Mouse (Mus musculus) heart, postnatal 0 days (tissue): ENCODE measurements at regions not wholly inside any gene's neighbourhood (a gene's known extent, or its start where the extent isn't known, plus 50 kb on each side); places are given as distances from the start of the nearest gene placed in this dataset.

Experiments
- ATAC-seq: fragments of 200-750 bp; cut with Nextera tagmentation; 2 replicates; pipeline ENCODE4 v1.8.0; 2017; ENCODE audit warnings: low read depth, moderate number of reproducible peaks, moderate library complexity; ENCODE audit not compliant: insufficient read depth
- DNase-seq: peaks from one replicate; pipeline ENCODE4 v3.0.0-alpha.2; 2016; ENCODE audit warnings: low spot score
- H3K27ac ChIP-seq: fragments of 300-500 bp; sonication (generic); 2 replicates; pipeline ENCODE4 v1.5.1; 2014; ENCODE audit warnings: low read depth, mild to moderate bottlenecking
- H3K27me3 ChIP-seq: fragments of 300-500 bp; sonication (generic); 2 replicates; pipeline ENCODE4 v1.6.1; 2014; ENCODE audit warnings: low read length, mixed read lengths; ENCODE audit not compliant: control insufficient read depth, insufficient read depth
- H3K36me3 ChIP-seq: fragments of 300-500 bp; sonication (generic); replicated peaks from 2 replicates; pipeline ENCODE4 v1.6.1; 2014; ENCODE audit warnings: low read length, mixed read lengths; ENCODE audit not compliant: control insufficient read depth, insufficient read depth
- H3K4me1 ChIP-seq: fragments of 300-500 bp; sonication (generic); 2 replicates; pipeline ENCODE4 v1.6.1; 2014; ENCODE audit warnings: antibody characterized with exemption; ENCODE audit not compliant: control insufficient read depth, insufficient read depth
- H3K4me2 ChIP-seq: fragments of 300-500 bp; sonication (generic); 2 replicates; pipeline ENCODE4 v1.6.1; 2014; ENCODE audit warnings: low read depth, mild to moderate bottlenecking, low read length, moderate library complexity
- H3K4me3 ChIP-seq: fragments of 300-500 bp; sonication (generic); 2 replicates; pipeline ENCODE4 v1.5.1; 2014; ENCODE audit warnings: low read depth, low read length
- H3K9ac ChIP-seq: fragments of 300-500 bp; sonication (generic); replicated peaks from 2 replicates; pipeline ENCODE4 v1.6.1; 2014; ENCODE audit warnings: low read depth, low read length, mixed read lengths
- H3K9me3 ChIP-seq: fragments of 300-500 bp; sonication (generic); replicated peaks from 2 replicates; pipeline ENCODE4 v1.6.1; 2016; ENCODE audit warnings: low read length; ENCODE audit not compliant: control insufficient read depth
- CTCF ChIP-seq: IDR thresholded peaks from 2 replicates; pipeline ENCODE4 v1.5.1; 2016; ENCODE audit warnings: antibody characterized with exemption, control low read depth, low read depth
- EP300 ChIP-seq: IDR thresholded peaks from 2 replicates; pipeline ENCODE4 v1.6.1; 2016; ENCODE audit warnings: antibody characterized with exemption, low read depth
- WGBS: fragments of 180-500 bp; shearing (Covaris S2); extraction: QIAGEN DNeasy Blood & Tissue Kit; methylation state at CpG from one replicate; pipeline ENCODE4 v1.1.7; 2014; 5-methylcytosine and 5-hydroxymethylcytosine counted together

GRCm38 (mm10) chr1:105900158-105900557, 90.0 kb upstream of the Zcchc2 start:
- WGBS = 74% methylated on average over 5 of the region's 5 CpGs
- ATAC-seq (no peak), DNase-seq (no peak)
- Histone ChIP-seq H3K4me3 (no peak overlapping the region), H3K27ac (no peak overlapping the region), H3K9ac (no peak overlapping the region), H3K4me2 (no peak overlapping the region), H3K4me1 (no peaks in the 10 kb centered on the region), H3K9me3 (no peaks in the 10 kb centered on the region), H3K36me3 (no peaks in the 10 kb centered on the region), H3K27me3 (no peaks in the 10 kb centered on the region)
- TF ChIP-seq EP300 (no peak), CTCF (no peak)

- Histone ChIP-seq H3K9ac (no peak overlapping the region), H3K4me3 (no peak overlapping the region), H3K9me3 (no peaks in the 10 kb centered on the region), H3K36me3 (no peaks in the 10 kb centered on the region), H3K4me1 (peaks cover under 1% of the 10 kb centered on the region), H3K4me2 (no peak overlapping the region), H3K27ac (no peak overlapping the region), H3K27me3 (no peaks in the 10 kb centered on the region)
- ATAC-seq (no peak), DNase-seq (no peak)
- TF ChIP-seq EP300 (no peak), CTCF (no peak)
- WGBS = 70% methylated on average over 7 of the region's 7 CpGs
Observed at GRCm38 (mm10) chr1:105900920-105901319, 89.3 kb upstream of the Zcchc2 start.

DNA sequence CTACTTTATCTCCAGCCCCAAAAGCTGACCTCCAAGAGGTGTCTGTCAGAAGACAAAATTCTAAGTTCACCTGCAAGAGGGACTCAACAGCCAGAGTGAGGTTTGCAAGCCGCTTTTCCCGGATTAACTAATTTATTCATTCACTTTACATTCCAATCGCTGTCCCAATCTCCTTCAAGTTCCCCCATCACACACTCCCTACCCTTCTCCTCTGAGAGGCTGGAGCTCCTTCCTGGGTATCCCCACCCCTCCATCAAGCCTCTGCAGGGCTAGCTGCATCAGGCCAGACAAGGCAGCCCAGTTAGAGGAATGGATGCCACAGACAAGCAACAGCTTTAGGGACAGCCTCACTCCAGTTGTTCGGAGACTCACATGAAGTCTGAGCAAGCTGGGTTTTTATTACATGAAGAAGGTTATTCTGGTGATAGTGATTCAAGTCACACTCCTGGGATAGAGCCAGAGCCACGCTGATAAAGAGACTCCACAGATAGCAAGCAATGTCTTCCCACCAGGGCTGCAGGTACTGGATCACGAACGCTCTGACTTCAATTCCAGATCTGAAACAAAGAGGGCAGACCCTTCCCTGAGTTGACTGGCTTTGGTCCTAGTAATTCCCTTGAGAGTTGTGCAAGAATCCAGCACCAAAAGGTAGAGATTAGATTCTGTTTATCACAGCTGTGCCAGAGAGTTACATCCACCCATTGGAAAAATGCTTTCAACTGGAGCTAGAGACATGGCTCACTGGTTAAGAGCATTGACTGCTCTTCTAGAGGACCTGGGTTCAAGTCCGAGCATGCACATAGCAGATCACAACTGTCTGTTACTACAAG, 86.7 kb upstream of the Zcchc2 start:
- H3K9ac ChIP-seq = no peak overlapping the region
- TF ChIP-seq EP300 = no peak
- TF ChIP-seq CTCF = no peak
- H3K27me3 ChIP-seq = no peaks in the 10 kb centered on the region
- DNase-seq (no peak), ATAC-seq (no peak)
- no peak overlapping the region for H3K4me2 ChIP-seq
- H3K27ac ChIP-seq = no peak overlapping the region
- no peaks in the 10 kb centered on the region for H3K9me3 ChIP-seq
- H3K4me1 ChIP-seq = peaks cover 22% of the 10 kb centered on the region
- H3K4me3 ChIP-seq = no peak overlapping the region
- no peaks in the 10 kb centered on the region for H3K36me3 ChIP-seq
- WGBS = 62% methylated on average over 8 of the region's 8 CpGs

DNA sequence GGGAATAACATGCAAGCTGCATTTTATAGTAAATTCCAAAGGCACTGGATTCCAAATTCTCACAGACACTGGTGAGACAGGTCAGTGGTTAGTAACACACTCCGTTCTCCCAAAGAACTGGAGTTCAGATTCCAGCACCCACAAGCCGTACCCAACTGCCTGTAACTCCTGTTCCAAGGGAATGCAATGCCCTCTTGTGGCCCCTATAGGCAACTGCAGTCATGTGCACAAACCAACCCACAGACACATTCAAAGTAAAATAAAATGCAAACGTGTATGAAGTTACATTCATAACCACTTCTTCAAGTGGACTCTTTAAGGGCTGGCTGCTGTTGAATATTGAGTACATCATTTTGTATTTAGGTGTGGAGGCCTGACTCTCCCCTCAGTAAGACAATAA, 85.5 kb upstream of the Zcchc2 start:
- H3K4me2 ChIP-seq = no peak overlapping the region
- H3K9me3 ChIP-seq = no peaks in the 10 kb centered on the region
- H3K4me1 ChIP-seq = peaks cover 23% of the 10 kb centered on the region
- TF ChIP-seq CTCF = peak; percentile 25; the same call in 1 of the 2 replicates
- TF ChIP-seq EP300 = no peak
- no peaks in the 10 kb centered on the region for H3K27me3 ChIP-seq
- H3K4me3 ChIP-seq = no peak overlapping the region
- ATAC-seq = no peak
- no peak for DNase-seq
- no peak overlapping the region for H3K9ac ChIP-seq
- H3K36me3 ChIP-seq = no peaks in the 10 kb centered on the region
- H3K27ac ChIP-seq = no peak overlapping the region
- WGBS = 96% methylated on average over 3 of the region's 3 CpGs

DNA sequence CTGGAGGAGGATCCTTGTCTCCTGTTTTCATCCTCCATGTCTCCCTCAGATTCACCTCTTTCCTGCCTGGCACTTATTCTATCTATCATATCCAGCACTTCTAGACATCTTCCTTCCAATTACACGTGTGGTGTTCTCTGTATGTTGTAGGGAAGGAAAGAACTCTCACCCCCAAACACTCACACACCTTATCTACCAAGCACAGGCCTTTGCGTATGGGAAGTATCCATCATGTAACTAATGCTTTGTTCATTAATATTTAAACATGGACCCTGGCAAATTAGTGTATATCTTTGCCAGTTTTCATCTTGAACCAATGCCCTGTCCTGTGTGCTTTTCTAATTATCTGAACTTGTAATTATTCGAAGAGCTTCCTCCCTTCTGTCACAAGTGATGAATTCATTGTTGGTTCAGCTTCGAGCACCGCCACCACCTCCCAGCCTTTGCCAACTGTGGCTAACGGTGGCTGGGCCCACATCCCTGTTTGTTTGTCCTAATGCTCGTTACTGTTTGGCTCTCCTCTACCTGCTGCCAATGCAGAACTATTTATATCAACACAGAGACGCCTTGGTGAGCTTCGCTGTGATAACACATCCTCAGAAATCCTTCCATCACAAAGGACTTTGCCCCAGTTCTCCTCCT, 84.3 kb upstream of the Zcchc2 start:
- no peaks in the 10 kb centered on the region for H3K9me3 ChIP-seq
- peaks cover 23% of the 10 kb centered on the region for H3K4me1 ChIP-seq
- H3K27me3 ChIP-seq = no peaks in the 10 kb centered on the region
- H3K4me3 ChIP-seq = no peak overlapping the region
- no peak overlapping the region for H3K4me2 ChIP-seq
- no peak for TF ChIP-seq CTCF
- TF ChIP-seq EP300 = no peak
- H3K9ac ChIP-seq = no peak overlapping the region
- ATAC-seq (peak; percentile 36; the same call in 1 of the 2 replicates), DNase-seq (no peak)
- no peaks in the 10 kb centered on the region for H3K36me3 ChIP-seq
- 35% methylated on average over 9 of the region's 9 CpGs for WGBS
- H3K27ac ChIP-seq = peak overlapping the region; percentile 56
